Mouse (Mus musculus) small intestine, adult 10 weeks (tissue): Measurements from ENCODE around the gene Vmn1r131. TPM values are rescaled to one million over a fixed set of nuclear protein-coding genes. Genes with fewer than 3 reads are reported as not detected.

ENCODE experiments used
- polyA plus RNA-seq: library from polyadenylated mRNA; stranded (reverse); fragments of 350-450 nt; fragmentation: Illumina TruSeq; extraction: RNeasy Lipid Tissue Mini Kit (QIAGEN cat#74804); gene quantifications from one replicate; pipeline ENCODE4 v1.2.3, GENCODE M21; 2014; ENCODE audit warnings: low replicate concordance

Vmn1r131 gene
- polyA plus RNA-seq, result not detected

DNA sequence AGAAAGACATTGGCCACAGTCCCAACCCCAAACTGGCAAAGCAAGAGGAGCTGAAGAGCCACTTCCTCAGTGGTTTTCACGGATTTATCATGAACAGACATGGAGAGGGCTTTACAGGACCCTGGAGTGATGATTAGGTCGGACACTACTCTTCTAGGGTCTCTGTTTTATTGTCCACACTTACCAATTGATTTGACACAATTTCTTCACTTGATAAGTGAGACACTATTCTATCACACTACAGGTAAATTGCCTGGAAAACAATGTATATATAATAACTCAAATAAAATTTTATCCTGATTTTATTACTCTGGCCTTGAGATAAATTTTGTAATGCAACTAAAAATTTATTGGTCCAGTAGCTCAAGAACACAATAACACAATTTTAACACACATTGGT is at the start of gene Vmn1r131:
Vmn1r131 (minus strand) TSS at position 101 of the 400 bp plus-strand sequence.

DNA sequence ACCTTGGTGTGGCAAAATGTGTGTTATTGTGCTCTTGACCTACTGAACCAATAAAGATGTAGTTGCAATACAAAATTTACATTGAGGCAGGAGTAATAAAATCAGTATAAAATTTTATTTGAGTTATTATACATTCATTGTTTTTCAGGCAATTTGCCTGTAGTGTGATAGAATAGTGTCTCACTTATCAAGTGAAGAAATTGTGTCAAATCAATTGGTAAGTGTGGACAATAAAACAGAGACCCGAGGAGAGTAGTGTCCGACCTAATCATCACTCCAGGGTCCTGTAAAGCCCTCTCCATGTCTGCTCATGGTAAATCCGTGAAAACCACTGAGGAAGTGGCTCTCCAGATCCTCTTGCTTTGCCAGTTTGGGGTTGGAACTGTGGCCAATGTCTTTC is 34.4 kb downstream of the Vmn1r131 start, which contains the start of gene Vmn1r130:
Vmn1r130 (plus strand) TSS at position 301 of the 400 bp plus-strand sequence.

Other genes with a start within 250 kb of the Vmn1r131 start
- not detected for gene Vmn1r126, start 244.6 kb downstream of the Vmn1r131 start, polyA plus RNA-seq
- not detected for gene Vmn1r127, start 226.2 kb downstream of the Vmn1r131 start, polyA plus RNA-seq
- not detected for gene Vmn1r128, start 196.7 kb downstream of the Vmn1r131 start, polyA plus RNA-seq
- not detected for gene Vmn1r129, start 184.8 kb downstream of the Vmn1r131 start, polyA plus RNA-seq
- not detected for gene Gm6882, start 113.3 kb downstream of the Vmn1r131 start, polyA plus RNA-seq
- gene Vmn1r130, start 34.3 kb downstream of the Vmn1r131 start, polyA plus RNA-seq, result not detected
- not detected for gene Vmn1r132, start 68.0 kb upstream of the Vmn1r131 start, polyA plus RNA-seq
- not detected for gene Gm4175, start 215.4 kb upstream of the Vmn1r131 start, polyA plus RNA-seq